Mouse (Mus musculus): Measurements from ENCODE around the gene Trcg1. TPM values are rescaled to one million over a fixed set of nuclear protein-coding genes. Genes with fewer than 3 reads are reported as not detected.

Trcg1 gene
- polyA plus RNA-seq, 1 experiment from 2014 or later, result not detected

GRCm38 (mm10) chr9:57256861-57257260 is 20.5 kb downstream of the Trcg1 start:
- no peaks in the 10 kb centered on the region for H3K9me3 ChIP-seq
- H3K36me3 ChIP-seq, result peaks cover 45% of the 10 kb centered on the region
- no peak overlapping the region for H3K4me3 ChIP-seq (replicated peaks)
- no peak overlapping the region for H3K9ac ChIP-seq (replicated peaks)
- WGBS, result 94% methylated on average over 11 of the region's 11 CpGs
- no peak overlapping the region for H3K4me2 ChIP-seq (replicated peaks)
- peaks cover 7% of the 10 kb centered on the region; the same call in 1 of the 2 replicates for H3K27me3 ChIP-seq
- H3K27ac ChIP-seq, result no peak overlapping the region
- H3K4me1 ChIP-seq (replicated peaks), result peaks cover 12% of the 10 kb centered on the region
- no peak for ATAC-seq

GRCm38 (mm10) chr9:57257627-57258026 is 21.3 kb downstream of the Trcg1 start:
- H3K4me3 ChIP-seq (replicated peaks), result no peak overlapping the region
- peaks cover 19% of the 10 kb centered on the region for H3K4me1 ChIP-seq (replicated peaks)
- no peak overlapping the region for H3K4me2 ChIP-seq (replicated peaks)
- H3K36me3 ChIP-seq, result peaks cover 42% of the 10 kb centered on the region
- H3K27ac ChIP-seq, result no peak overlapping the region
- WGBS, result 91% methylated on average over 9 of the region's 9 CpGs
- no peak overlapping the region for H3K9ac ChIP-seq (replicated peaks)
- H3K27me3 ChIP-seq, result peaks cover 7% of the 10 kb centered on the region; the same call in 1 of the 2 replicates
- no peaks in the 10 kb centered on the region for H3K9me3 ChIP-seq
- ATAC-seq, result no peak

GRCm38 (mm10) chr9:57259736-57260135 is 23.4 kb downstream of the Trcg1 start:
- no peak for ATAC-seq
- 5% methylated on average over 3 of the region's 3 CpGs for WGBS

GRCm38 (mm10) chr9:57260940-57261339 is 24.6 kb downstream of the Trcg1 start:
- Histone ChIP-seq H3K36me3 (peaks cover 24% of the 10 kb centered on the region), H3K4me1 (replicated peaks) (peaks cover 25% of the 10 kb centered on the region), H3K4me3 (replicated peaks) (peak overlapping the region; percentile 64), H3K27ac (no peak overlapping the region), H3K9ac (replicated peaks) (peak overlapping the region; percentile 76; the same call in 1 of the 2 replicates), H3K4me2 (replicated peaks) (peak overlapping the region; percentile 88), H3K27me3 (peaks cover 17% of the 10 kb centered on the region), H3K9me3 (no peaks in the 10 kb centered on the region)
- ATAC-seq, result no peak
- 28% methylated on average over 12 of the region's 12 CpGs for WGBS

More at GRCm38 (mm10) chr9:57259736-57260135, 23.4 kb downstream of the Trcg1 start:
- H3K4me2 ChIP-seq (replicated peaks), result no peak overlapping the region
- H3K27me3 ChIP-seq, result peaks cover 17% of the 10 kb centered on the region
- no peak overlapping the region for H3K27ac ChIP-seq
- no peak overlapping the region for H3K4me3 ChIP-seq (replicated peaks)
- H3K9ac ChIP-seq (replicated peaks), result no peak overlapping the region
- peaks cover 23% of the 10 kb centered on the region for H3K4me1 ChIP-seq (replicated peaks)
- H3K9me3 ChIP-seq, result no peaks in the 10 kb centered on the region
- peaks cover 24% of the 10 kb centered on the region for H3K36me3 ChIP-seq

- ATAC-seq, result peak; percentile 14; the same call in 1 of the 2 replicates
- peaks cover 17% of the 10 kb centered on the region for H3K27me3 ChIP-seq
- H3K4me1 ChIP-seq (replicated peaks), result peaks cover 31% of the 10 kb centered on the region
- peak overlapping the region; percentile 64 for H3K4me3 ChIP-seq (replicated peaks)
- peak overlapping the region; percentile 88 for H3K4me2 ChIP-seq (replicated peaks)
- 0% methylated on average over 26 of the region's 26 CpGs for WGBS
- no peak overlapping the region for H3K27ac ChIP-seq
- H3K9me3 ChIP-seq, result no peaks in the 10 kb centered on the region
- H3K36me3 ChIP-seq, result peaks cover 20% of the 10 kb centered on the region
- H3K9ac ChIP-seq (replicated peaks), result peak overlapping the region; percentile 76
Observed at GRCm38 (mm10) chr9:57261516-57261912, 25.2 kb downstream of the Trcg1 start.

- Histone ChIP-seq H3K9ac (replicated peaks) (peak within 1 kb of the TSS; percentile 76), H3K4me3 (replicated peaks) (peak within 1 kb of the TSS; percentile 64), H3K36me3 (peaks cover 14% of the 10 kb centered on the region; the same call in 1 of the 2 replicates), H3K27me3 (peaks cover 18% of the 10 kb centered on the region), H3K27ac (no peak within 1 kb of the TSS; the same call in 1 of the 2 replicates), H3K4me2 (replicated peaks) (peak within 1 kb of the TSS; percentile 88), H3K9me3 (no peaks in the 10 kb centered on the region), H3K4me1 (replicated peaks) (peaks cover 37% of the 10 kb centered on the region)
- under 1% methylated on average over 76 of the region's 87 CpGs for WGBS
- peak; percentile 78 for ATAC-seq
Observed at GRCm38 (mm10) chr9:57261913-57262794, 25.8 kb downstream of the Trcg1 start, which contains the start of gene 1700017B05Rik. 1700017B05Rik (minus strand) TSS chr9:57262612.

- peak overlapping the region; percentile 64 for H3K4me3 ChIP-seq (replicated peaks)
- H3K4me1 ChIP-seq (replicated peaks), result peaks cover 46% of the 10 kb centered on the region
- peak overlapping the region; percentile 88 for H3K4me2 ChIP-seq (replicated peaks)
- peaks cover 21% of the 10 kb centered on the region for H3K27me3 ChIP-seq
- 55% methylated on average over 13 of the region's 13 CpGs for WGBS
- peak overlapping the region; percentile 76 for H3K9ac ChIP-seq (replicated peaks)
- H3K27ac ChIP-seq, result no peak overlapping the region
- H3K36me3 ChIP-seq, result peaks cover 6% of the 10 kb centered on the region; the same call in 1 of the 2 replicates
- no peaks in the 10 kb centered on the region for H3K9me3 ChIP-seq
- ATAC-seq, result no peak
Observed at GRCm38 (mm10) chr9:57262795-57263684, 26.7 kb downstream of the Trcg1 start.

GRCm38 (mm10) chr9:57265125-57265524 is 28.8 kb downstream of the Trcg1 start:
- 67% methylated on average over 5 of the region's 5 CpGs for WGBS
- Histone ChIP-seq H3K4me3 (replicated peaks) (no peak overlapping the region), H3K4me1 (replicated peaks) (peaks cover 63% of the 10 kb centered on the region), H3K36me3 (no peaks in the 10 kb centered on the region), H3K9me3 (no peaks in the 10 kb centered on the region), H3K4me2 (replicated peaks) (no peak overlapping the region), H3K27me3 (peaks cover 21% of the 10 kb centered on the region), H3K27ac (no peak overlapping the region), H3K9ac (replicated peaks) (no peak overlapping the region)
- ATAC-seq, result no peak

- H3K27ac ChIP-seq, result 0 out of 2 replicates have a peak overlapping the region, but pooled peaks have one; percentile 31
- no peak overlapping the region for H3K4me2 ChIP-seq (replicated peaks)
- H3K9me3 ChIP-seq, result no peaks in the 10 kb centered on the region
- WGBS, result 12% methylated on average over 5 of the region's 5 CpGs
- ATAC-seq, result no peak
- peaks cover 53% of the 10 kb centered on the region for H3K4me1 ChIP-seq (replicated peaks)
- H3K9ac ChIP-seq (replicated peaks), result no peak overlapping the region
- no peaks in the 10 kb centered on the region for H3K36me3 ChIP-seq
- H3K27me3 ChIP-seq, result peaks cover 14% of the 10 kb centered on the region
- H3K4me3 ChIP-seq (replicated peaks), result no peak overlapping the region
Observed at GRCm38 (mm10) chr9:57267421-57267820, 31.1 kb downstream of the Trcg1 start.

GRCm38 (mm10) chr9:57268078-57268477 is 31.7 kb downstream of the Trcg1 start:
- H3K27me3 ChIP-seq, result peaks cover 12% of the 10 kb centered on the region
- 29% methylated on average over 10 of the region's 10 CpGs for WGBS
- no peak overlapping the region for H3K4me2 ChIP-seq (replicated peaks)
- H3K9ac ChIP-seq (replicated peaks), result no peak overlapping the region
- H3K9me3 ChIP-seq, result no peaks in the 10 kb centered on the region
- no peak overlapping the region for H3K4me3 ChIP-seq (replicated peaks)
- no peak for ATAC-seq
- H3K4me1 ChIP-seq (replicated peaks), result peaks cover 46% of the 10 kb centered on the region
- peak overlapping the region; percentile 31; the same call in 1 of the 2 replicates for H3K27ac ChIP-seq
- no peaks in the 10 kb centered on the region for H3K36me3 ChIP-seq

GRCm38 (mm10) chr9:57268575-57268974 is 32.2 kb downstream of the Trcg1 start:
- H3K4me3 ChIP-seq (replicated peaks), result no peak overlapping the region
- H3K27ac ChIP-seq, result peak overlapping the region; percentile 42; the same call in 1 of the 2 replicates
- peaks cover 46% of the 10 kb centered on the region for H3K4me1 ChIP-seq (replicated peaks)
- 15% methylated on average over 3 of the region's 3 CpGs for WGBS
- no peak overlapping the region for H3K9ac ChIP-seq (replicated peaks)
- 0 out of 2 replicates have a peak, but pooled peaks cover 7% of the 10 kb centered on the region for H3K27me3 ChIP-seq
- peak; percentile 25 for ATAC-seq
- H3K4me2 ChIP-seq (replicated peaks), result no peak overlapping the region
- no peaks in the 10 kb centered on the region for H3K36me3 ChIP-seq
- H3K9me3 ChIP-seq, result no peaks in the 10 kb centered on the region

Data from midbrain, embryonic 13.5 days (tissue).